Mouse (Mus musculus) neural tube, embryonic 15.5 days (tissue): Measurements from ENCODE around the gene Bak1. TPM values are rescaled to one million over a fixed set of nuclear protein-coding genes. Genes with fewer than 3 reads are reported as not detected.
A peak's percentile ranks its signal among the peaks of the same experiment; 100 is the strongest.

Experiments
- ATAC-seq: fragments of 200-750 bp; cut with Nextera tagmentation; 2 replicates; pipeline ENCODE4 v1.8.0; 2017; ENCODE audit warnings: mild to moderate bottlenecking, moderate TSS enrichment, moderate library complexity; ENCODE audit not compliant: low FRiP score
- H3K27ac ChIP-seq: fragments of 300-500 bp; sonication (generic); replicated peaks from 2 replicates; pipeline ENCODE4 v1.5.1; 2015; ENCODE audit warnings: mild to moderate bottlenecking, inconsistent platforms
- H3K27me3 ChIP-seq: fragments of 300-500 bp; sonication (generic); replicated peaks from 2 replicates; pipeline ENCODE4 v1.6.1; 2015; ENCODE audit warnings: inconsistent platforms
- H3K36me3 ChIP-seq: fragments of 300-500 bp; sonication (generic); 2 replicates; pipeline ENCODE4 v1.6.1; 2015; ENCODE audit warnings: inconsistent platforms
- H3K4me1 ChIP-seq: fragments of 300-500 bp; sonication (generic); 2 replicates; pipeline ENCODE4 v1.6.1; 2015; ENCODE audit warnings: inconsistent platforms
- H3K4me2 ChIP-seq: fragments of 300-500 bp; sonication (generic); 2 replicates; pipeline ENCODE4 v1.6.1; 2015; ENCODE audit warnings: inconsistent platforms, mild to moderate bottlenecking, moderate library complexity
- H3K4me3 ChIP-seq: fragments of 300-500 bp; sonication (generic); replicated peaks from 2 replicates; pipeline ENCODE4 v1.5.1; 2015; ENCODE audit warnings: mild to moderate bottlenecking, inconsistent platforms
- H3K9ac ChIP-seq: fragments of 300-500 bp; sonication (generic); replicated peaks from 2 replicates; pipeline ENCODE4 v1.6.1; 2015; ENCODE audit warnings: mild to moderate bottlenecking, inconsistent platforms
- H3K9me3 ChIP-seq: fragments of 300-500 bp; sonication (generic); replicated peaks from 2 replicates; pipeline ENCODE4 v1.6.1; 2016; ENCODE audit warnings: inconsistent platforms
- WGBS: fragments of 180-500 bp; shearing (Covaris S2); methylation state at CpG from one replicate; pipeline ENCODE4 v1.1.7; 2015; ENCODE audit warnings: mixed read lengths; 5-methylcytosine and 5-hydroxymethylcytosine counted together
- polyA plus RNA-seq: library from polyadenylated mRNA; unstranded; fragments of >200 nt; fragmentation: Nextera tagmentation; extraction: Ambion mirVana; gene quantifications from 2 replicates; pipeline ENCODE4 v1.2.1, GENCODE M21; 2015

Gene Bak1
- 4.5 TPM in 2 replicates for polyA plus RNA-seq

- Histone ChIP-seq H3K27ac (peak within 1 kb of the TSS; percentile 77), H3K9ac (peak within 1 kb of the TSS; percentile 91), H3K4me1 (peaks cover 17% of the 10 kb centered on the region), H3K27me3 (no peaks in the 10 kb centered on the region), H3K36me3 (peaks cover 16% of the 10 kb centered on the region), H3K4me3 (peak within 1 kb of the TSS; percentile 63), H3K4me2 (peak within 1 kb of the TSS; percentile 88), H3K9me3 (no peaks in the 10 kb centered on the region)
- ATAC-seq = no peak
- WGBS = 93% methylated on average over 2 of the region's 4 CpGs
Measured at GRCm38 (mm10) chr17:27028909-27029308, at the start of gene Bak1. Bak1 (minus strand) TSS chr17:27029009.

GRCm38 (mm10) chr17:27078499-27078898 is 49.7 kb upstream of the Bak1 start:
- no peaks in the 10 kb centered on the region for H3K36me3 ChIP-seq
- 82% methylated on average over 6 of the region's 6 CpGs for WGBS
- no peak for ATAC-seq

GRCm38 (mm10) chr17:27077920-27078319 is 49.1 kb upstream of the Bak1 start:
- Histone ChIP-seq H3K27me3 (no peaks in the 10 kb centered on the region), H3K36me3 (no peaks in the 10 kb centered on the region), H3K4me2 (no peak overlapping the region), H3K27ac (no peak overlapping the region), H3K4me3 (no peak overlapping the region), H3K9ac (no peak overlapping the region), H3K4me1 (no peaks in the 10 kb centered on the region), H3K9me3 (no peaks in the 10 kb centered on the region)
- no peak for ATAC-seq
- 82% methylated on average over 6 of the region's 6 CpGs for WGBS

More at GRCm38 (mm10) chr17:27078499-27078898, 49.7 kb upstream of the Bak1 start:
- Histone ChIP-seq H3K4me1 (no peaks in the 10 kb centered on the region), H3K4me2 (no peak overlapping the region), H3K4me3 (no peak overlapping the region), H3K27ac (no peak overlapping the region), H3K9me3 (no peaks in the 10 kb centered on the region), H3K9ac (no peak overlapping the region), H3K27me3 (no peaks in the 10 kb centered on the region)

GRCm38 (mm10) chr17:27077133-27077532 is 48.3 kb upstream of the Bak1 start:
- Histone ChIP-seq H3K4me2 (no peak overlapping the region), H3K27ac (no peak overlapping the region), H3K27me3 (no peaks in the 10 kb centered on the region), H3K4me1 (no peaks in the 10 kb centered on the region), H3K9me3 (no peaks in the 10 kb centered on the region), H3K36me3 (no peaks in the 10 kb centered on the region), H3K4me3 (no peak overlapping the region), H3K9ac (no peak overlapping the region)
- 97% methylated on average over 7 of the region's 7 CpGs for WGBS
- ATAC-seq = no peak

- Histone ChIP-seq H3K36me3 (no peaks in the 10 kb centered on the region), H3K4me1 (peaks cover 2% of the 10 kb centered on the region; the same call in 1 of the 2 replicates), H3K9me3 (no peaks in the 10 kb centered on the region), H3K27me3 (no peaks in the 10 kb centered on the region), H3K4me2 (no peak overlapping the region), H3K27ac (no peak overlapping the region), H3K4me3 (no peak overlapping the region), H3K9ac (no peak overlapping the region)
- 75% methylated on average over 17 of the region's 17 CpGs for WGBS
- ATAC-seq = no peak
Measured at GRCm38 (mm10) chr17:27074849-27075745, 46.3 kb upstream of the Bak1 start.

- no peak for ATAC-seq
- Histone ChIP-seq H3K27ac (no peak overlapping the region), H3K4me2 (no peak overlapping the region), H3K9me3 (no peaks in the 10 kb centered on the region), H3K4me1 (peaks cover 10% of the 10 kb centered on the region; the same call in 1 of the 2 replicates), H3K27me3 (no peaks in the 10 kb centered on the region), H3K36me3 (no peaks in the 10 kb centered on the region), H3K9ac (no peak overlapping the region), H3K4me3 (no peak overlapping the region)
- 84% methylated on average over 6 of the region's 6 CpGs for WGBS
Measured at GRCm38 (mm10) chr17:27074236-27074635, 45.4 kb upstream of the Bak1 start.

GRCm38 (mm10) chr17:27073778-27074177 is 45.0 kb upstream of the Bak1 start:
- no peaks in the 10 kb centered on the region for H3K36me3 ChIP-seq
- 80% methylated on average over 9 of the region's 9 CpGs for WGBS
- H3K27ac ChIP-seq = no peak overlapping the region
- no peak overlapping the region for H3K4me2 ChIP-seq
- H3K4me1 ChIP-seq = peaks cover 10% of the 10 kb centered on the region; the same call in 1 of the 2 replicates
- no peak overlapping the region for H3K9ac ChIP-seq
- H3K9me3 ChIP-seq = no peaks in the 10 kb centered on the region
- ATAC-seq = no peak
- H3K4me3 ChIP-seq = no peak overlapping the region
- H3K27me3 ChIP-seq = no peaks in the 10 kb centered on the region

GRCm38 (mm10) chr17:27073126-27073525 is 44.3 kb upstream of the Bak1 start:
- ATAC-seq = no peak
- no peak overlapping the region for H3K9ac ChIP-seq
- no peaks in the 10 kb centered on the region for H3K36me3 ChIP-seq
- 87% methylated on average over 5 of the region's 5 CpGs for WGBS
- no peak overlapping the region for H3K27ac ChIP-seq
- no peak overlapping the region for H3K4me3 ChIP-seq
- no peaks in the 10 kb centered on the region for H3K9me3 ChIP-seq
- peaks cover 10% of the 10 kb centered on the region; the same call in 1 of the 2 replicates for H3K4me1 ChIP-seq
- no peak overlapping the region for H3K4me2 ChIP-seq
- no peaks in the 10 kb centered on the region for H3K27me3 ChIP-seq

GRCm38 (mm10) chr17:27072363-27072762 is 43.6 kb upstream of the Bak1 start:
- Histone ChIP-seq H3K27me3 (no peaks in the 10 kb centered on the region), H3K9ac (no peak overlapping the region), H3K27ac (no peak overlapping the region), H3K4me2 (no peak overlapping the region), H3K4me1 (peaks cover 10% of the 10 kb centered on the region; the same call in 1 of the 2 replicates), H3K4me3 (no peak overlapping the region), H3K9me3 (no peaks in the 10 kb centered on the region), H3K36me3 (no peaks in the 10 kb centered on the region)
- no peak for ATAC-seq
- WGBS = 94% methylated on average over 8 of the region's 8 CpGs

GRCm38 (mm10) chr17:27071630-27072029 is 42.8 kb upstream of the Bak1 start:
- no peak overlapping the region for H3K27ac ChIP-seq
- no peaks in the 10 kb centered on the region for H3K36me3 ChIP-seq
- H3K27me3 ChIP-seq = no peaks in the 10 kb centered on the region
- 50% methylated on average over 6 of the region's 6 CpGs for WGBS
- no peak overlapping the region for H3K9ac ChIP-seq
- no peak for ATAC-seq
- peaks cover 10% of the 10 kb centered on the region; the same call in 1 of the 2 replicates for H3K4me1 ChIP-seq
- no peaks in the 10 kb centered on the region for H3K9me3 ChIP-seq
- H3K4me3 ChIP-seq = no peak overlapping the region
- no peak overlapping the region for H3K4me2 ChIP-seq

GRCm38 (mm10) chr17:27070913-27071312 is 42.1 kb upstream of the Bak1 start:
- Histone ChIP-seq H3K9ac (no peak overlapping the region), H3K9me3 (no peaks in the 10 kb centered on the region), H3K27ac (no peak overlapping the region), H3K36me3 (no peaks in the 10 kb centered on the region), H3K4me2 (no peak overlapping the region), H3K4me3 (no peak overlapping the region), H3K27me3 (no peaks in the 10 kb centered on the region), H3K4me1 (peaks cover 10% of the 10 kb centered on the region; the same call in 1 of the 2 replicates)
- 96% methylated on average over 7 of the region's 7 CpGs for WGBS
- ATAC-seq = no peak

- no peak overlapping the region for H3K9ac ChIP-seq
- 0 out of 2 replicates have a peak overlapping the region, but pooled peaks have one; percentile 6 for H3K27ac ChIP-seq
- H3K4me1 ChIP-seq = peaks cover 10% of the 10 kb centered on the region; the same call in 1 of the 2 replicates
- ATAC-seq = no peak
- H3K4me3 ChIP-seq = no peak overlapping the region
- WGBS = 81% methylated on average over 3 of the region's 5 CpGs
- H3K36me3 ChIP-seq = no peaks in the 10 kb centered on the region
- H3K4me2 ChIP-seq = no peak overlapping the region
- no peaks in the 10 kb centered on the region for H3K27me3 ChIP-seq
- H3K9me3 ChIP-seq = no peaks in the 10 kb centered on the region
Measured at GRCm38 (mm10) chr17:27069071-27069470, 40.3 kb upstream of the Bak1 start.
